Mouse (Mus musculus): ENCODE results near the gene Dlgap1. TPM values are rescaled to one million over a fixed set of nuclear protein-coding genes. Genes with fewer than 3 reads are reported as not detected.
A peak's percentile ranks its signal among the peaks of the same experiment; 100 is the strongest.

The Dlgap1 gene
- total and polyA plus RNA-seq, 2 experiments from 2014 or later, result 0.20 to 0.76 TPM

DNA sequence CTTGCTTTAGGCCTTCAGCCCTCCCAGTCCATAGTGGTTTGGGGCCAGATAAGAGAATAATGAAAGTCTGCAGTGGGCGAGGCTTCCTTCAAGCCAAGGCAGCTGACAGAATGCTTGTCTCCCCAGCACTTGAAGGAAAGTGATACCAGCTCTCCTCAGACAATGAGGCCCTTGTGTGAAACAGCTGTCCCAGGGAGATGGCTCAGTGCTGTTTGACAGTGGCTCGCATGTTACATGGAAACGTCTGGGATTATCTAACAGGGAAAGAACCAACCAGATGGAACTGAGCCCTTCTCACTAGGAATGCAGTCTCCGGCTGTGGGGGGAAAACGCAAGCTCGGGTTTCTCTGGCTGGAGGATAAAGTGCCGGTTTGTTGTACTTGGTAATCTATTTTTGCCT, 825.4 kb downstream of the Dlgap1 start:
- 8% methylated on average over 7 of the region's 7 CpGs for WGBS
- no peak overlapping the region for H3K9ac ChIP-seq (replicated peaks; ENCODE audit: low read depth, low read length)
- no peak for TF ChIP-seq EP300 (IDR thresholded peaks at IDR 0.05; ENCODE audit: low read depth)
- no peak for TF ChIP-seq CTCF (IDR thresholded peaks at IDR 0.05; ENCODE audit: low read depth)
- no peaks in the 10 kb centered on the region for H3K4me1 ChIP-seq (ENCODE audit: control insufficient read depth, insufficient read depth)
- no peaks in the 10 kb centered on the region for H3K27me3 ChIP-seq (ENCODE audit: control insufficient read depth, insufficient read depth, low read length)
- H3K36me3 ChIP-seq (replicated peaks; ENCODE audit: control insufficient read depth, insufficient read depth, low read length), result no peaks in the 10 kb centered on the region
- DNase-seq (ENCODE audit: low spot score), result peak; percentile 59
- no peak overlapping the region for H3K4me3 ChIP-seq (ENCODE audit: low read depth, low read length)
- peak; percentile 71 for ATAC-seq (ENCODE audit: insufficient read depth, low read depth)
- H3K9me3 ChIP-seq (replicated peaks; ENCODE audit: control insufficient read depth, low read length), result no peaks in the 10 kb centered on the region
- peak overlapping the region; percentile 26 for H3K4me2 ChIP-seq (ENCODE audit: low read depth, low read length)
- H3K27ac ChIP-seq (ENCODE audit: low read depth), result peak overlapping the region; percentile 49

GRCm38 (mm10) chr17:70794722-70795121, 825.8 kb downstream of the Dlgap1 start:
- Histone ChIP-seq H3K9ac (replicated peaks; ENCODE audit: low read depth, low read length) (no peak overlapping the region), H3K9me3 (replicated peaks; ENCODE audit: control insufficient read depth, low read length) (no peaks in the 10 kb centered on the region), H3K27me3 (ENCODE audit: control insufficient read depth, insufficient read depth, low read length) (no peaks in the 10 kb centered on the region), H3K4me1 (ENCODE audit: control insufficient read depth, insufficient read depth) (no peaks in the 10 kb centered on the region), H3K4me2 (ENCODE audit: low read depth, low read length) (peak overlapping the region; percentile 26), H3K4me3 (ENCODE audit: low read depth, low read length) (no peak overlapping the region), H3K27ac (ENCODE audit: low read depth) (peak overlapping the region; percentile 49), H3K36me3 (replicated peaks; ENCODE audit: control insufficient read depth, insufficient read depth, low read length) (no peaks in the 10 kb centered on the region)
- ATAC-seq (ENCODE audit: insufficient read depth, low read depth), result no peak
- no peak for TF ChIP-seq CTCF (IDR thresholded peaks at IDR 0.05; ENCODE audit: low read depth)
- no peak for TF ChIP-seq EP300 (IDR thresholded peaks at IDR 0.05; ENCODE audit: low read depth)
- DNase-seq (ENCODE audit: low spot score), result no peak
- WGBS, result 24% methylated on average over 6 of the region's 6 CpGs

DNA sequence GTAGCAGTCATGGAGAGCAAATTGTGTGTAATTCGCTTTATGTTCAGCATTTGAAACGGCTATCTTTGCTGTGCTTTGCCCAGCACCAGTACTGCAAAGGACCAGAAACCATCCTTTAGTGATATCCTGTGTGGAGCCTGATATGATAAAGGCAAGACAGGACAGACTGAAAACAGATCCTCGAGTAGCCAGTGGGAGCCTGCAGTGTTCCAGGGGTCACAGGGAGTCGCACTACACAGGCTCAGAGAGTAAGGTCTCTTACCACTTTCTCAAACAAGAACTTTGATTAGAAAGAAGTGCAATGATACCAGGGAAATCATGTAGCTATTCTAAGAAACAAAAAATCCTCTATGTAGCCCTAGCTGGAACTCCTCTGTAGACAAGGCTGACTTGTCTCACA, 826.3 kb downstream of the Dlgap1 start:
- H3K4me2 ChIP-seq (ENCODE audit: low read depth, low read length), result no peak overlapping the region
- H3K4me1 ChIP-seq (ENCODE audit: control insufficient read depth, insufficient read depth), result no peaks in the 10 kb centered on the region
- peak overlapping the region; percentile 49; the same call in 1 of the 2 replicates for H3K27ac ChIP-seq (ENCODE audit: low read depth)
- ATAC-seq (ENCODE audit: insufficient read depth, low read depth), result no peak
- H3K9ac ChIP-seq (replicated peaks; ENCODE audit: low read depth, low read length), result no peak overlapping the region
- H3K9me3 ChIP-seq (replicated peaks; ENCODE audit: control insufficient read depth, low read length), result no peaks in the 10 kb centered on the region
- H3K36me3 ChIP-seq (replicated peaks; ENCODE audit: control insufficient read depth, insufficient read depth, low read length), result no peaks in the 10 kb centered on the region
- DNase-seq (ENCODE audit: low spot score), result no peak
- no peak overlapping the region for H3K4me3 ChIP-seq (ENCODE audit: low read depth, low read length)
- 36% methylated on average over 4 of the region's 4 CpGs for WGBS
- H3K27me3 ChIP-seq (ENCODE audit: control insufficient read depth, insufficient read depth, low read length), result no peaks in the 10 kb centered on the region
- TF ChIP-seq CTCF (IDR thresholded peaks at IDR 0.05; ENCODE audit: low read depth), result no peak
- no peak for TF ChIP-seq EP300 (IDR thresholded peaks at IDR 0.05; ENCODE audit: low read depth)

GRCm38 (mm10) chr17:70796940-70797772, 828.3 kb downstream of the Dlgap1 start:
- Histone ChIP-seq H3K9ac (replicated peaks; ENCODE audit: low read depth, low read length) (no peak overlapping the region), H3K27ac (ENCODE audit: low read depth) (no peak overlapping the region), H3K4me2 (ENCODE audit: low read depth, low read length) (no peak overlapping the region), H3K4me3 (ENCODE audit: low read depth, low read length) (no peak overlapping the region), H3K4me1 (ENCODE audit: control insufficient read depth, insufficient read depth) (no peaks in the 10 kb centered on the region), H3K27me3 (ENCODE audit: control insufficient read depth, insufficient read depth, low read length) (no peaks in the 10 kb centered on the region), H3K9me3 (replicated peaks; ENCODE audit: control insufficient read depth, low read length) (no peaks in the 10 kb centered on the region), H3K36me3 (replicated peaks; ENCODE audit: control insufficient read depth, insufficient read depth, low read length) (no peaks in the 10 kb centered on the region)
- WGBS, result 69% methylated on average over 8 of the region's 8 CpGs
- ATAC-seq (ENCODE audit: insufficient read depth, low read depth) (no peak), DNase-seq (ENCODE audit: low spot score) (no peak)
- TF ChIP-seq EP300 (IDR thresholded peaks at IDR 0.05; ENCODE audit: low read depth), result no peak
- no peak for TF ChIP-seq CTCF (IDR thresholded peaks at IDR 0.05; ENCODE audit: low read depth)

DNA sequence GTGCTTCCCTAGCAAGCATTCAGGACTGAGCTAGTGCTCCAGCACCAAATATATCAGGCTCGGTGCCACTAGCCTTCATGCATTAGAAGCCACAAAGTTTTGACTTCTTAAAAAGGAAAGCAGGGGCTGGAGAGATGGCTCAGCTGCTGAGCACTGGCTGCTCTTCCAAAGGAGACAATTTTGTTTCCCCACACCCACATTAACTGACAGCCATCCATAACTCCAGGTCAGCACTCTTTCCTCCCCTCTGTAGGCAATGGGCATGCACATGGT, 828.8 kb downstream of the Dlgap1 start:
- no peaks in the 10 kb centered on the region for H3K27me3 ChIP-seq (ENCODE audit: control insufficient read depth, insufficient read depth, low read length)
- WGBS, result 80% methylated on average over 1 of the region's 1 CpGs
- H3K36me3 ChIP-seq (replicated peaks; ENCODE audit: control insufficient read depth, insufficient read depth, low read length), result no peaks in the 10 kb centered on the region
- DNase-seq (ENCODE audit: low spot score), result no peak
- no peak overlapping the region for H3K27ac ChIP-seq (ENCODE audit: low read depth)
- no peak for ATAC-seq (ENCODE audit: insufficient read depth, low read depth)
- H3K9ac ChIP-seq (replicated peaks; ENCODE audit: low read depth, low read length), result no peak overlapping the region
- no peaks in the 10 kb centered on the region for H3K9me3 ChIP-seq (replicated peaks; ENCODE audit: control insufficient read depth, low read length)
- H3K4me3 ChIP-seq (ENCODE audit: low read depth, low read length), result no peak overlapping the region
- no peak for TF ChIP-seq EP300 (IDR thresholded peaks at IDR 0.05; ENCODE audit: low read depth)
- TF ChIP-seq CTCF (IDR thresholded peaks at IDR 0.05; ENCODE audit: low read depth), result no peak
- no peaks in the 10 kb centered on the region for H3K4me1 ChIP-seq (ENCODE audit: control insufficient read depth, insufficient read depth)
- no peak overlapping the region for H3K4me2 ChIP-seq (ENCODE audit: low read depth, low read length)

DNA sequence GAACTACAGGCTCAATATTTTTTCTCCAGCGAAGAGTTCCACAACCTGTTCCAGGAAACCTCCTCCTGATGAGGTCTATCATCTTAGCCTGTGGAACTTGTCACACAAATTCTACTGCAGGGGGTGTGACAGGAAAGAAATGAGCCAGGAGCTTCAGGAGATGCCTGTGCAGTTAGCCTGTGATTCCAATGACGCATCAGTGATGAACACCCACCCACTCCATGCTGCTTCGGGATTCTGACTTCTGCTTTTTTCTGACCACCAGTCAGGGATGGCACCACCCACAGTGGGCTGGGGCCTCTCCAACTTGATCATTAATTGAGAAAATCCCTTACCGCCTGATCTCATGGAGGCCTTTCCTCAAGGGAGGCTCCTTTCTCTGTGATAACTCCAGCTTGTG, 830.4 kb downstream of the Dlgap1 start:
- no peak for DNase-seq (ENCODE audit: low spot score)

More for the DNA sequence above, 830.4 kb downstream of the Dlgap1 start:
- no peaks in the 10 kb centered on the region for H3K4me1 ChIP-seq (ENCODE audit: control insufficient read depth, insufficient read depth)
- no peaks in the 10 kb centered on the region for H3K9me3 ChIP-seq (replicated peaks; ENCODE audit: control insufficient read depth, low read length)
- H3K9ac ChIP-seq (replicated peaks; ENCODE audit: low read depth, low read length), result no peak overlapping the region
- ATAC-seq (ENCODE audit: insufficient read depth, low read depth), result no peak
- H3K4me3 ChIP-seq (ENCODE audit: low read depth, low read length), result no peak overlapping the region
- TF ChIP-seq CTCF (IDR thresholded peaks at IDR 0.05; ENCODE audit: low read depth), result no peak
- no peak for TF ChIP-seq EP300 (IDR thresholded peaks at IDR 0.05; ENCODE audit: low read depth)
- no peaks in the 10 kb centered on the region for H3K36me3 ChIP-seq (replicated peaks; ENCODE audit: control insufficient read depth, insufficient read depth, low read length)
- 64% methylated on average over 4 of the region's 4 CpGs for WGBS
- H3K27ac ChIP-seq (ENCODE audit: low read depth), result no peak overlapping the region
- no peaks in the 10 kb centered on the region for H3K27me3 ChIP-seq (ENCODE audit: control insufficient read depth, insufficient read depth, low read length)
- H3K4me2 ChIP-seq (ENCODE audit: low read depth, low read length), result no peak overlapping the region
